Mouse (Mus musculus) stomach, embryonic 14.5 days (tissue): ENCODE measurements around the gene Xxylt1. TPM values are rescaled to one million over a fixed set of nuclear protein-coding genes. Genes with fewer than 3 reads are reported as not detected.

ENCODE experiments used
- ATAC-seq: fragments of 200-750 bp; cut with Nextera tagmentation; 2 replicates; pipeline ENCODE4 v1.8.0; 2017; ENCODE audit warnings: low read depth, moderate TSS enrichment; ENCODE audit not compliant: insufficient number of reproducible peaks, insufficient read depth, low FRiP score
- H3K27ac ChIP-seq: fragments of 300-500 bp; sonication (generic); 2 replicates; pipeline ENCODE4 v1.5.1; 2014; ENCODE audit warnings: mild to moderate bottlenecking, low read length, moderate library complexity, mixed read lengths
- H3K27me3 ChIP-seq: fragments of 300-500 bp; sonication (generic); 2 replicates; pipeline ENCODE4 v1.6.1; 2014; ENCODE audit warnings: low read length, control low read depth, mixed read lengths; ENCODE audit not compliant: control insufficient read depth, insufficient read depth
- H3K36me3 ChIP-seq: fragments of 300-500 bp; sonication (generic); 2 replicates; pipeline ENCODE4 v1.6.1; 2014; ENCODE audit warnings: mild to moderate bottlenecking, control low read depth, low read length, moderate library complexity, mixed read lengths; ENCODE audit not compliant: control insufficient read depth, insufficient read depth
- H3K4me1 ChIP-seq: fragments of 300-500 bp; sonication (generic); 2 replicates; pipeline ENCODE4 v1.6.1; 2014; ENCODE audit warnings: low read length, control low read depth, mixed read lengths; ENCODE audit not compliant: control insufficient read depth, insufficient read depth
- H3K4me2 ChIP-seq: fragments of 300-500 bp; sonication (generic); replicated peaks from 2 replicates; pipeline ENCODE4 v1.6.1; 2014; ENCODE audit warnings: low read depth, low read length, control low read depth
- H3K4me3 ChIP-seq: fragments of 300-500 bp; sonication (generic); 2 replicates; pipeline ENCODE4 v1.5.1; 2014; ENCODE audit warnings: low read depth, low read length, control low read depth
- H3K9ac ChIP-seq: fragments of 300-500 bp; sonication (generic); replicated peaks from 2 replicates; pipeline ENCODE4 v1.6.1; 2014; ENCODE audit warnings: low read depth, mild to moderate bottlenecking, control low read depth, low read length, moderate library complexity, mixed read lengths
- H3K9me3 ChIP-seq: fragments of 300-500 bp; sonication (generic); 2 replicates; pipeline ENCODE4 v1.6.1; 2016; ENCODE audit warnings: low read depth, low read length, control low read depth; ENCODE audit not compliant: control insufficient read depth
- WGBS: fragments of 180-500 bp; shearing (Covaris S2); extraction: QIAGEN DNeasy Blood & Tissue Kit; methylation state at CpG from one replicate; pipeline ENCODE4 v1.1.7; 2014; 5-methylcytosine and 5-hydroxymethylcytosine counted together
- polyA plus RNA-seq: library from polyadenylated mRNA; unstranded; fragments of >200 nt; fragmentation: Nextera tagmentation; extraction: Ambion mirVana; gene quantifications from 2 replicates; pipeline ENCODE4 v1.2.1, GENCODE M21; 2014

The Xxylt1 gene
- polyA plus RNA-seq, 1 experiment from 2014 or later, result 17.2 TPM

GRCm38 (mm10) chr16:30992568-30992967, 88.7 kb downstream of the Xxylt1 start:
- 66% methylated on average over 5 of the region's 5 CpGs for WGBS
- ATAC-seq, result no peak
- H3K27ac ChIP-seq, result peak overlapping the region; percentile 27; the same call in 1 of the 2 replicates

DNA sequence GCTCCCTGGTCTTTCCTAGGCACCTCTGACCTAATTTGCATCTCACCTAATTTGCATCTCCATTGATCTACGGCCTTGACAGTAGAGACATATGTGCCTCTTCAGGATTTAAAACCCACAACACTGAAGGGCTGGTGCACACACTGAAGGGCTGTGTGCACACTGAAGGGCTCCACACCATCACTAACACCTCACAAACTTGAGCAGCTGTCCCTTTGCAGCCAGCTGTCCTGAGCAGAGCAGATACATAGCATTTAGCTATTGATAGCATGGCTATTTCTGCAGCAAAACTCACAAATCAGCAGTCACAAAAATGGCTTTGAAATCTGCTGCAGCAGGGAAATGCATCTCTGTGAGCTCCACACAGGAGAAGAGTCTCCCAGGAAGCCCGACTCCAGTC, 90.6 kb downstream of the Xxylt1 start:
- 53% methylated on average over 2 of the region's 2 CpGs for WGBS
- Histone ChIP-seq H3K9me3 (no peaks in the 10 kb centered on the region), H3K36me3 (no peaks in the 10 kb centered on the region), H3K27ac (no peak overlapping the region), H3K4me2 (no peak overlapping the region), H3K4me3 (no peak overlapping the region), H3K4me1 (0 out of 2 replicates have a peak, but pooled peaks cover 4% of the 10 kb centered on the region), H3K9ac (no peak overlapping the region), H3K27me3 (no peaks in the 10 kb centered on the region)
- ATAC-seq, result no peak

More at GRCm38 (mm10) chr16:30992568-30992967, 88.7 kb downstream of the Xxylt1 start:
- H3K4me3 ChIP-seq, result no peak overlapping the region
- H3K4me2 ChIP-seq, result no peak overlapping the region
- no peaks in the 10 kb centered on the region for H3K9me3 ChIP-seq
- H3K27me3 ChIP-seq, result no peaks in the 10 kb centered on the region
- H3K36me3 ChIP-seq, result no peaks in the 10 kb centered on the region
- H3K9ac ChIP-seq, result no peak overlapping the region
- 0 out of 2 replicates have a peak, but pooled peaks cover 4% of the 10 kb centered on the region for H3K4me1 ChIP-seq

DNA sequence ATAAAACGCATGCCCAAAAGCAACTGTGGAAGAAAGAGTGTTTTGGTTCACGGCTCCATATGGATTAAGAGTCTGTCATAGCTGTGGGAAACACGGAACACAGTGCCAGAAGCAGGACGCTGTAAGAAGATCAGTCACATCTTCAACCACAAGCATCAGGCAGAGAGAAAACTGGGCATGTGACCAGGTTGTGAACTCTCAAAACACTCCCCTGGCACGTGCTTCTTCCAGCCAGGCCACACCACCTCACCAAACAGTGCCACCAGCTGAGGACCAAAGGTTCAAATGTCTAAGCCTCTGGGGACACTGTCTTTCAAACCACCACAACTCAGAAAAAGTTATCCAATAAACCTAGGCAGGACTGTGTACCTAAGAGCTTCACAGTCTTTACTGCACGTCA, 93.0 kb downstream of the Xxylt1 start:
- no peak overlapping the region for H3K27ac ChIP-seq
- H3K9ac ChIP-seq, result no peak overlapping the region
- no peaks in the 10 kb centered on the region for H3K36me3 ChIP-seq
- no peak overlapping the region for H3K4me2 ChIP-seq
- WGBS, result 75% methylated on average over 6 of the region's 6 CpGs
- ATAC-seq, result no peak
- no peaks in the 10 kb centered on the region for H3K27me3 ChIP-seq
- no peaks in the 10 kb centered on the region for H3K9me3 ChIP-seq
- H3K4me1 ChIP-seq, result peaks cover 8% of the 10 kb centered on the region
- H3K4me3 ChIP-seq, result no peak overlapping the region

- H3K36me3 ChIP-seq, result no peaks in the 10 kb centered on the region
- H3K4me1 ChIP-seq, result peaks cover 10% of the 10 kb centered on the region
- H3K9ac ChIP-seq, result no peak overlapping the region
- no peak overlapping the region for H3K4me2 ChIP-seq
- H3K4me3 ChIP-seq, result no peak overlapping the region
- no peak for ATAC-seq
- WGBS, result 64% methylated on average over 6 of the region's 6 CpGs
- H3K27ac ChIP-seq, result no peak overlapping the region
- no peaks in the 10 kb centered on the region for H3K27me3 ChIP-seq
- no peaks in the 10 kb centered on the region for H3K9me3 ChIP-seq
These were observed 93.5 kb downstream of the Xxylt1 start for GRCm38 (mm10) chr16:30987684-30988083.

DNA sequence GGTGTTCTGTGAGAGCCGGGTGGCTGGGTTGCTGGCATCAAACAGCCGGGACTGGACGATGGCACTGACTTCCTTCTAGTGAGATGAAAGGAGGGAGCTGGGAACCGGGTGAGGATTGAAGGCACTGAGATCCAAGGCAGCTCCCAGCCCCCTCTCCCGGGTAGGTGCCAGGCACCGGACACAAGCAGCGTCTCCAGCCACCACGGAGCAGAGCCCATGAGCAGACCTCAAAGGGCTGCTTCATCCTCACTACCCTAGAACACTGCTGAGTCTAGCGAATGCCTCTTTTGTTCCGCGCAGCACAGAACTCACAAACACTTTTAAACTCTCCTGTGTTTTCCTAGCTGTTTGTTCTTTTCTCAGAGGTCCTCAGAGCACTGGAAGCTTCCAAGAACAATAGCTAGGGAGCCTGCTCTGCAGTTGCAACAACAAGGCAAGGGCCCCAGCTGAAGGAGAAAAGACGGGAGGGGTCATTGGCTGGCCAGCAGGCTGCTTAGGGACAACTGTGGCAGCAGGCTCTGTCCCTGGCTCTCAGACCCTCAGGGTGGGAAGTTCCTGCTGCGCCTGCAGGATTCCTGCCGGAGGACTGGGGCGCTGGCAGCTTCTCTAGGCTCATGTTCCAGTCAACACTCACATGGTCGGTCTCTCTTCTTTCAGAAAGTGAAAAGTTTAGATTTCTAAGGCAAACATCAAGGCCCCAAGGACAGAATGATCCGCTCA, 96.2 kb downstream of the Xxylt1 start:
- H3K4me1 ChIP-seq, result peaks cover 10% of the 10 kb centered on the region
- H3K9ac ChIP-seq, result no peak overlapping the region
- H3K27ac ChIP-seq, result peak overlapping the region; percentile 27; the same call in 1 of the 2 replicates
- no peaks in the 10 kb centered on the region for H3K9me3 ChIP-seq
- 59% methylated on average over 17 of the region's 17 CpGs for WGBS
- no peak for ATAC-seq
- no peak overlapping the region for H3K4me3 ChIP-seq
- no peaks in the 10 kb centered on the region for H3K27me3 ChIP-seq
- no peak overlapping the region for H3K4me2 ChIP-seq
- no peaks in the 10 kb centered on the region for H3K36me3 ChIP-seq

- no peak overlapping the region for H3K27ac ChIP-seq
- no peaks in the 10 kb centered on the region for H3K9me3 ChIP-seq
- no peak overlapping the region for H3K9ac ChIP-seq
- no peaks in the 10 kb centered on the region for H3K27me3 ChIP-seq
- no peak for ATAC-seq
- H3K4me1 ChIP-seq, result peaks cover 10% of the 10 kb centered on the region
- 86% methylated on average over 5 of the region's 5 CpGs for WGBS
- no peak overlapping the region for H3K4me3 ChIP-seq
- H3K36me3 ChIP-seq, result no peaks in the 10 kb centered on the region
- H3K4me2 ChIP-seq, result no peak overlapping the region
These were observed 97.1 kb downstream of the Xxylt1 start for GRCm38 (mm10) chr16:30984101-30984500.

DNA sequence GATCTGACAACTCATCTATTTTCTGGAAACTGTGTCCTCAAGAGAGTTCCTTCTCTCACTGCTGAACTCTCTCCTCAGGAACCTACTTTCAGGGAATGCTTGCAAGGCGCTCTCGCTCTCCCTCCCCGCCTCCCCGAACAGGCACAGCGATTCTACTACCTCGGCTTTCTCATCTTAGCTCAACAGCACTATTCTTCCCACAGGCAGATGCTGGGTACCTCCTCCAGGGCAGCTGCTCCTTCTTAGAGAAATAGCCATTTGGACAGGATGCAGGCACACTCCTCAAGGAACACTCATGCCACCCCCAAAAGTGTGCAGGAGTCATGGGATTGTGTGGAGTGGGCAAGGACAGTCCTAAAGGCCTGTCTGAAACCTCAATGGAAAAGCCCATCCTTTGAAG, 97.5 kb downstream of the Xxylt1 start:
- H3K4me1 ChIP-seq, result peaks cover 10% of the 10 kb centered on the region
- H3K9ac ChIP-seq, result no peak overlapping the region
- no peaks in the 10 kb centered on the region for H3K36me3 ChIP-seq
- H3K4me3 ChIP-seq, result no peak overlapping the region
- H3K27ac ChIP-seq, result no peak overlapping the region
- WGBS, result 62% methylated on average over 6 of the region's 6 CpGs
- H3K9me3 ChIP-seq, result no peaks in the 10 kb centered on the region
- H3K27me3 ChIP-seq, result no peaks in the 10 kb centered on the region
- no peak for ATAC-seq
- H3K4me2 ChIP-seq, result no peak overlapping the region

GRCm38 (mm10) chr16:30983281-30983680, 98.0 kb downstream of the Xxylt1 start:
- no peak overlapping the region for H3K4me2 ChIP-seq
- ATAC-seq, result no peak
- H3K27me3 ChIP-seq, result no peaks in the 10 kb centered on the region
- H3K4me3 ChIP-seq, result no peak overlapping the region
- H3K27ac ChIP-seq, result no peak overlapping the region
- no peak overlapping the region for H3K9ac ChIP-seq
- peaks cover 10% of the 10 kb centered on the region for H3K4me1 ChIP-seq
- no peaks in the 10 kb centered on the region for H3K36me3 ChIP-seq
- no peaks in the 10 kb centered on the region for H3K9me3 ChIP-seq
- WGBS, result 51% methylated on average over 4 of the region's 4 CpGs

DNA sequence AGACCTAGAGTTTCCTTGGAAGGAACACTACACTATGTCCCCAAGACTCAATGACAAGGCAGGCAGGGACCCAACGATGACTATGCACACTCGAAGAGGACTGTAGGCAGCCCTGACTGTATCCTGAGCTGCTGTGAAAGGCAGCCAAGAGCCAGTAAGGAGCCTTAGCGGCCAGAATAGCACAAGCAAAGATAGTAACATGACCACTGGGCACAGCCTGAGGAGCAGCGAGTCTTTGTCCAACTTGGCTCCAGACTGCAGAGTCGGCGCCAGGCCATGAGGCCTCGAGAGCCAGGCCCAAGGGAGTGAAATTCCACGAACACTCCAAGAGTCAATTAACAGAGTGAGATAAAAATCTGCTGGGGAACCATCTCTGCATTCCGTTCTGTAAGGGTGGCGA, 99.9 kb downstream of the Xxylt1 start:
- Histone ChIP-seq H3K9ac (no peak overlapping the region), H3K9me3 (no peaks in the 10 kb centered on the region), H3K4me3 (no peak overlapping the region), H3K4me2 (no peak overlapping the region), H3K27ac (no peak overlapping the region), H3K36me3 (no peaks in the 10 kb centered on the region), H3K27me3 (no peaks in the 10 kb centered on the region), H3K4me1 (peaks cover 20% of the 10 kb centered on the region)
- ATAC-seq, result no peak
- WGBS, result 83% methylated on average over 10 of the region's 10 CpGs
